Mouse (Mus musculus) neutrophil, adult 83 days (primary cell): Measurements from ENCODE around the gene Atl2. TPM values are rescaled to one million over a fixed set of nuclear protein-coding genes. Genes with fewer than 3 reads are reported as not detected.

Experiments used
- total RNA-seq, 2 experiments: library from RNA; stranded (reverse); gene quantifications; one replicate each; pipeline ENCODE4 v1.2.4; 2023

Atl2 gene
- 10 to 100 TPM; 21.8 to 23.4 TPM for total RNA-seq

DNA sequence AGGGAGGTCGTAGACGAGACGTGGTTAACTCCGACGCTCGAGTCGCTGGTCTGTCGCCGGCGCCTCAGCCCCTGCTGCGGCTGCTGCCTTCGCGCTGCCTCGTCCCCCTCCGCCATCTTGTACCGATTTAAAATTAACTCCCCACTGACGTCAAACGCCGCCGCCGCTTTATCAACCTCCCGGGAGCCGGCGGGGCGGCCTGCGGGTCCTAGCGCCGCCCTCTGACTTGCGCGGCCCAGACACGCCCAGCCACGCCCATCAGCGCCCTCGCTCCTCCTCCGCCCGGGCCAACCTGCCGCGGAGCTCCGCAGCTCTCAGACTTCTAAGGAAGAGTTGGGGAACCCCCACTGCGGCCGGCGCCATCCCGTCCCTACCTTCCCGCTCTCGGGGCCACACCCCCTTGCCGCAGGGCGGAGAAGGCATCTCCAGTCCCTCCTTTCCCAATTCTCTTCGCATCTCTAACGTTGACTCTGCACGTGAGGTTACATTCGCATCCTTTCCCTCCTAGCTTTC, at the start of gene Atl2:
TSS of gene Atl2 (minus strand) at position 213 of the 513 bp plus-strand sequence.

Other genes starting within 250 kb of the Atl2 start
- not detected for gene Cyp1b1, start 181.1 kb downstream of the Atl2 start, total RNA-seq
- gene Hnrnpll, start 166.2 kb upstream of the Atl2 start, total RNA-seq: 10 to 100 TPM; 73.9 to 81.6 TPM
- 10 to 100 TPM in 1 of 2 experiments, 1 to 10 TPM in 1; 9.7 to 10.2 TPM for gene Galm, start 231.3 kb upstream of the Atl2 start, total RNA-seq